Mouse (Mus musculus) liver, embryonic 15.5 days (tissue): ENCODE measurements around the gene Chst3. TPM values are rescaled to one million over a fixed set of nuclear protein-coding genes. Genes with fewer than 3 reads are reported as not detected.
"Not testable (repeated sequence)": the region's sequence is repeated elsewhere in the genome, so short reads cannot be mapped to it uniquely, and the experiment has no call there.

ENCODE experiments used
- ATAC-seq: fragments of 200-750 bp; cut with Nextera tagmentation; 2 replicates; pipeline ENCODE4 v1.8.0; 2017; ENCODE audit warnings: moderate number of reproducible peaks, mild to moderate bottlenecking, moderate library complexity; ENCODE audit not compliant: insufficient read depth
- H3K27ac ChIP-seq: fragments of 300-500 bp; sonication (generic); replicated peaks from 2 replicates; pipeline ENCODE4 v1.5.1; 2015; ENCODE audit warnings: mild to moderate bottlenecking, inconsistent platforms
- H3K27me3 ChIP-seq: fragments of 300-500 bp; sonication (generic); 2 replicates; pipeline ENCODE4 v1.6.1; 2015; ENCODE audit warnings: mild to moderate bottlenecking, inconsistent platforms
- H3K36me3 ChIP-seq: fragments of 300-500 bp; sonication (generic); replicated peaks from 2 replicates; pipeline ENCODE4 v1.6.1; 2015; ENCODE audit warnings: moderate library complexity, mild to moderate bottlenecking, inconsistent platforms
- H3K4me1 ChIP-seq: fragments of 300-500 bp; sonication (generic); replicated peaks from 2 replicates; pipeline ENCODE4 v1.6.1; 2015; ENCODE audit warnings: inconsistent platforms
- H3K4me2 ChIP-seq: fragments of 300-500 bp; sonication (generic); 2 replicates; pipeline ENCODE4 v1.6.1; 2015; ENCODE audit warnings: moderate library complexity, mild to moderate bottlenecking, inconsistent platforms
- H3K4me3 ChIP-seq: fragments of 300-500 bp; sonication (generic); replicated peaks from 2 replicates; pipeline ENCODE4 v1.5.1; 2015; ENCODE audit warnings: mild to moderate bottlenecking, inconsistent platforms
- H3K9ac ChIP-seq: fragments of 300-500 bp; sonication (generic); 2 replicates; pipeline ENCODE4 v1.6.1; 2015; ENCODE audit warnings: moderate library complexity, mild to moderate bottlenecking, inconsistent platforms
- H3K9me3 ChIP-seq: fragments of 300-500 bp; sonication (generic); replicated peaks from 2 replicates; pipeline ENCODE4 v1.6.1; 2016; ENCODE audit warnings: inconsistent platforms
- WGBS: fragments of 180-500 bp; shearing (Covaris S2); methylation state at CpG from one replicate; pipeline ENCODE4 v1.1.7; 2015; ENCODE audit warnings: mixed read lengths; ENCODE audit not compliant: insufficient replicate concordance; 5-methylcytosine and 5-hydroxymethylcytosine counted together
- polyA plus RNA-seq: library from polyadenylated mRNA; unstranded; fragments of >200 nt; fragmentation: Nextera tagmentation; extraction: Ambion mirVana; gene quantifications from 2 replicates; pipeline ENCODE4 v1.2.1, GENCODE M21; 2015

Chst3 gene
- polyA plus RNA-seq, 1 experiment from 2014 or later, result 0.14 TPM

DNA sequence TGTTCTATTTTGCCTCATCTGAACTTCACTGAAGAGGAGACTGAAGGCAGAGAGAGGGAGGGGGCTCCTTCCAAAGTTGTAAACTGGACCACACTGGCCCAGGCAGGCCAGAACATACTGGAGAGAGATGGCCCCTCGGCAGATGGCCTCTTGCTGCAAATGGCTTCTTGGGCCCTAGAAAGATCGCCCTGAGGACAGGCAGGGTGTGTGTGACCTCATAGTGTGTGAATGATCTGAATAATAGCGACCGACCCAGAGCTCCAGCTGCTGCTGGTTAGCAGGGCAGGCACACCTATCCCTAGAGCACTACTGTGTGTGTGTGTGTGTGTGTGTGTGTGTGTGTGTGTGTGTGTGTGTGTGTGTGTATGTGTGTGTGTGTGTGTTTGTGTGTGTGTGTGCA, 33.1 kb upstream of the Chst3 start:
- Histone ChIP-seq H3K4me2 (no peak overlapping the region), H3K4me3 (no peak overlapping the region), H3K9me3 (no peaks in the 10 kb centered on the region), H3K9ac (no peak overlapping the region), H3K36me3 (no peaks in the 10 kb centered on the region), H3K27ac (no peak overlapping the region), H3K4me1 (peaks cover 23% of the 10 kb centered on the region), H3K27me3 (no peaks in the 10 kb centered on the region)
- WGBS, result 58% methylated on average over 4 of the region's 4 CpGs
- peak; percentile 35 for ATAC-seq

DNA sequence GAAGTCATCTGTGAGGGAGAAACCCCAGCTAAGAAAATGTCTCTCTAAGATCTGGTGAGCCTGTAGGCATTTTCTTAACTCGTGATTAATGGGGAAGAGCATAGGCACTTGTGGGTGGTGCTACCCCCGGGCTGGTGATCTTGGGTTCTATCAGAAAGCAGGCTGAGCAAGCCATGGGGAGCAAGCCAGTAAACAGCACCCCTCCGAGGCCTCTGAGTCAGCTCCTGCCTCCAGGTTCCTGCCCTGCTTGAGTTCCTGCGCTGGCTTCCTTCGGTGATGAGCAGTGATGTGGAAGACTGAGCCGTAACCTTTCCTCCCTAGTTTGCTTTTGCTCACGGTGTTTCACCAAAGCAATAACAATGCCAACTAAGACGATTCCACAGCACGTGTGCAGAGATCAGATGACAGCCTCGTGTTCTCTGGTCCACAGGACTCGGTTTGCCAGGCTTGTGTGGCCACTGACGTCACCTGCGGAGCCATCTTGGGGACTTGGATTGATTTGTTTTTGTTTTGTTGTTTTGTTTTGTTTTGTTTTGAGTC, 31.4 kb upstream of the Chst3 start:
- Histone ChIP-seq H3K4me1 (peaks cover 9% of the 10 kb centered on the region), H3K4me2 (no peak overlapping the region), H3K9me3 (no peaks in the 10 kb centered on the region), H3K4me3 (no peak overlapping the region), H3K27ac (no peak overlapping the region), H3K27me3 (no peaks in the 10 kb centered on the region), H3K36me3 (no peaks in the 10 kb centered on the region), H3K9ac (no peak overlapping the region)
- no peak for ATAC-seq
- 65% methylated on average over 13 of the region's 13 CpGs for WGBS

- not testable (repeated sequence) for H3K4me1 ChIP-seq, H3K36me3 ChIP-seq, H3K4me2 ChIP-seq, H3K27me3 ChIP-seq, H3K9ac ChIP-seq, H3K4me3 ChIP-seq, H3K9me3 ChIP-seq, ATAC-seq, H3K27ac ChIP-seq
- 48% methylated on average over 3 of the region's 3 CpGs for WGBS
These were observed 29.3 kb upstream of the Chst3 start for GRCm38 (mm10) chr10:60248345-60248744.

GRCm38 (mm10) chr10:60246519-60246918, 27.5 kb upstream of the Chst3 start:
- Histone ChIP-seq H3K4me1 (no peaks in the 10 kb centered on the region), H3K27ac (no peak overlapping the region), H3K9me3 (no peaks in the 10 kb centered on the region), H3K27me3 (no peaks in the 10 kb centered on the region), H3K36me3 (no peaks in the 10 kb centered on the region), H3K4me2 (no peak overlapping the region), H3K4me3 (no peak overlapping the region), H3K9ac (no peak overlapping the region)
- ATAC-seq, result no peak
- 30% methylated on average over 5 of the region's 5 CpGs for WGBS

DNA sequence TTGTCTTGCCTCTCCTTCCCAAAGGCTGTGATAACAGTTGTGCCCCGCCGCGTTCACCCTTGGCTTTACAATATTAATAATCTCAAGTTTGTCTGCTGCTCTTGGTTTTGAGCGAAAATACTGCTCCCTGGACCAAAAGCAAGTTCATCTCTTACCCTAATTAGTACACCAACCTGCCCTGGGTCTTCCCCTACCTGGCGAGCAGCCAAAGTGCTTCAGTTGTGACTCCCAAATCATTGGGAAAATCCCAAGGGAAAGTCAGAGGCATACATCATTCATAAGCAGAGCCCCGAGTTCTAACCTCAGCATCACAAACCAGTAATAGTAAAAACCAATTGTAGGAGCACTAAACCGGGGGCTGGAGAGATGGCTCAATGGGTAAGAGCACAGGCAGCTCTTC, 26.6 kb upstream of the Chst3 start:
- no peaks in the 10 kb centered on the region for H3K9me3 ChIP-seq
- no peaks in the 10 kb centered on the region for H3K36me3 ChIP-seq
- no peak overlapping the region for H3K4me3 ChIP-seq
- no peak overlapping the region for H3K9ac ChIP-seq
- no peaks in the 10 kb centered on the region for H3K4me1 ChIP-seq
- H3K27ac ChIP-seq, result no peak overlapping the region
- 65% methylated on average over 7 of the region's 7 CpGs for WGBS
- ATAC-seq, result no peak
- H3K27me3 ChIP-seq, result no peaks in the 10 kb centered on the region
- H3K4me2 ChIP-seq, result no peak overlapping the region

- peak; percentile 31 for ATAC-seq
- H3K4me2 ChIP-seq, result no peak overlapping the region
- H3K9ac ChIP-seq, result no peak overlapping the region
- H3K36me3 ChIP-seq, result no peaks in the 10 kb centered on the region
- no peaks in the 10 kb centered on the region for H3K9me3 ChIP-seq
- H3K27me3 ChIP-seq, result no peaks in the 10 kb centered on the region
- H3K4me3 ChIP-seq, result no peak overlapping the region
- no peak overlapping the region for H3K27ac ChIP-seq
- no peaks in the 10 kb centered on the region for H3K4me1 ChIP-seq
- 3% methylated on average over 8 of the region's 8 CpGs for WGBS
These were observed 26.0 kb upstream of the Chst3 start for GRCm38 (mm10) chr10:60245041-60245440.

GRCm38 (mm10) chr10:60243941-60244340, 24.9 kb upstream of the Chst3 start:
- no peak overlapping the region for H3K4me2 ChIP-seq
- no peak overlapping the region for H3K9ac ChIP-seq
- no peaks in the 10 kb centered on the region for H3K27me3 ChIP-seq
- ATAC-seq, result no peak
- 72% methylated on average over 5 of the region's 5 CpGs for WGBS
- no peaks in the 10 kb centered on the region for H3K4me1 ChIP-seq
- H3K27ac ChIP-seq, result no peak overlapping the region
- H3K36me3 ChIP-seq, result no peaks in the 10 kb centered on the region
- no peak overlapping the region for H3K4me3 ChIP-seq
- no peaks in the 10 kb centered on the region for H3K9me3 ChIP-seq

DNA sequence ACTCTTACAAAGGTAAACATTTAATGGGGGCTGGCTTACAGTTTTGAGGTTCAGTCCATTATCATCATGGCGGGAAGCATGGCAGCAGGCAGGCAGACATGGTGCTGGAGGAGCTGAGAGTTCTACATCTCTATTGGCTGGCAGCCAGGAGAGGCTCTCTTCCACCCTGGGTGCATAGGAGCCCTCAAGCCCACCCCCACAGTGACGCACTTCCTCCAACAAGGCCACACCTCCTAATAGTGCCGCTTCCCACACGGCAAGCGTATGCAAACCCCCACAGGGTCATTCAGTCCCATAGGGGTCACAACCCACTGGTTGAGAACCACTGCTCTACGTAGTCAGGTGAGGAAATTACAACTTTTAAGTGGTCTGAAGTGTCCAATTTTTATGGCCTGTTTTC, 21.4 kb upstream of the Chst3 start:
- H3K9ac ChIP-seq, result no peak overlapping the region
- H3K9me3 ChIP-seq, result no peaks in the 10 kb centered on the region
- H3K27me3 ChIP-seq, result no peaks in the 10 kb centered on the region
- WGBS, result 73% methylated on average over 6 of the region's 6 CpGs
- no peak overlapping the region for H3K4me2 ChIP-seq
- H3K36me3 ChIP-seq, result no peaks in the 10 kb centered on the region
- H3K27ac ChIP-seq, result no peak overlapping the region
- ATAC-seq, result no peak
- H3K4me1 ChIP-seq, result no peaks in the 10 kb centered on the region
- H3K4me3 ChIP-seq, result no peak overlapping the region

GRCm38 (mm10) chr10:60237475-60238154, 18.6 kb upstream of the Chst3 start:
- Histone ChIP-seq H3K9me3 (no peaks in the 10 kb centered on the region), H3K4me1 (no peaks in the 10 kb centered on the region), H3K27ac (no peak overlapping the region), H3K9ac (no peak overlapping the region), H3K27me3 (no peaks in the 10 kb centered on the region), H3K4me2 (no peak overlapping the region), H3K4me3 (no peak overlapping the region), H3K36me3 (no peaks in the 10 kb centered on the region)
- no peak for ATAC-seq
- 48% methylated on average over 10 of the region's 10 CpGs for WGBS

- H3K27ac ChIP-seq, H3K27me3 ChIP-seq, ATAC-seq, H3K9ac ChIP-seq, H3K9me3 ChIP-seq, H3K4me2 ChIP-seq, H3K36me3 ChIP-seq, H3K4me1 ChIP-seq, H3K4me3 ChIP-seq: not testable (repeated sequence)
- WGBS, result 82% methylated on average over 6 of the region's 6 CpGs
These were observed 16.8 kb upstream of the Chst3 start for GRCm38 (mm10) chr10:60235876-60236275.

DNA sequence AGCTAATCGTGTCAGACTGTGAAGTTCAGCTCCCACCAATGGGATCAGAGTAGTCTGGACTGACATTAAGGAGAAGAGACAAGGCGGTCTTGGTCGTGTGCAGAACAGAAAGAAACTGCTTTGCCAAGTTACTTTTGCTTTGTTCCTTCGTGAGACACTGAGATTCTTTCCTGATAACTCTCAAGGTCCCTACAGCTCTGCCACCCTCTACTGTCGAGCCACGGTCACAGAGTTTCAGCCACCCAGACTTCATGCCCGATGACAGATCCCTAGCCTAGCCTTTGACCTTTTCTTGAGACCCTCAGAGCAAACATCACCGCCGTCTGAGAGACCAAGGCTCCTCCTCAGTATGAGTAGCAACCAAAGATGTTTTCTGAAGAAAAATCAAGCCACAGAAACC, 14.9 kb upstream of the Chst3 start:
- H3K9ac ChIP-seq, result no peak overlapping the region
- no peaks in the 10 kb centered on the region for H3K36me3 ChIP-seq
- no peak overlapping the region for H3K27ac ChIP-seq
- H3K4me1 ChIP-seq, result no peaks in the 10 kb centered on the region
- H3K4me3 ChIP-seq, result no peak overlapping the region
- WGBS, result 50% methylated on average over 9 of the region's 9 CpGs
- no peaks in the 10 kb centered on the region for H3K27me3 ChIP-seq
- no peak for ATAC-seq
- no peak overlapping the region for H3K4me2 ChIP-seq
- H3K9me3 ChIP-seq, result no peaks in the 10 kb centered on the region
